Mouse (Mus musculus) embryonic facial prominence, embryonic 15.5 days (tissue): ENCODE data around the gene Hdac4. TPM values are rescaled to one million over a fixed set of nuclear protein-coding genes. Genes with fewer than 3 reads are reported as not detected.

ENCODE experiments used
- ATAC-seq: fragments of 200-750 bp; cut with Nextera tagmentation; 2 replicates; pipeline ENCODE4 v1.8.0; 2017; ENCODE audit warnings: low read depth, moderate TSS enrichment; ENCODE audit not compliant: insufficient number of reproducible peaks, low FRiP score, low TSS enrichment
- H3K27ac ChIP-seq: fragments of 300-500 bp; sonication (generic); replicated peaks from 2 replicates; pipeline ENCODE4 v1.5.1; 2015; ENCODE audit warnings: mild to moderate bottlenecking, inconsistent platforms
- H3K27me3 ChIP-seq: fragments of 300-500 bp; sonication (generic); 2 replicates; pipeline ENCODE4 v1.6.1; 2015; ENCODE audit warnings: inconsistent platforms
- H3K36me3 ChIP-seq: fragments of 300-500 bp; sonication (generic); 2 replicates; pipeline ENCODE4 v1.6.1; 2015; ENCODE audit warnings: mild to moderate bottlenecking, inconsistent platforms
- H3K4me1 ChIP-seq: fragments of 300-500 bp; sonication (generic); 2 replicates; pipeline ENCODE4 v1.6.1; 2015; ENCODE audit warnings: inconsistent platforms
- H3K4me2 ChIP-seq: fragments of 300-500 bp; sonication (generic); replicated peaks from 2 replicates; pipeline ENCODE4 v1.6.1; 2015; ENCODE audit warnings: mild to moderate bottlenecking, inconsistent platforms
- H3K4me3 ChIP-seq: fragments of 300-500 bp; sonication (generic); replicated peaks from 2 replicates; pipeline ENCODE4 v1.5.1; 2015; ENCODE audit warnings: mild to moderate bottlenecking, inconsistent platforms
- H3K9ac ChIP-seq: fragments of 300-500 bp; sonication (generic); 2 replicates; pipeline ENCODE4 v1.6.1; 2015; ENCODE audit warnings: inconsistent platforms
- H3K9me3 ChIP-seq: fragments of 300-500 bp; sonication (generic); replicated peaks from 2 replicates; pipeline ENCODE4 v1.6.1; 2016; ENCODE audit warnings: inconsistent platforms
- WGBS: fragments of 180-500 bp; shearing (Covaris S2); methylation state at CpG from one replicate; pipeline ENCODE4 v1.1.7; 2015; 5-methylcytosine and 5-hydroxymethylcytosine counted together
- polyA plus RNA-seq: library from polyadenylated mRNA; unstranded; fragments of >200 nt; fragmentation: Nextera tagmentation; extraction: Ambion mirVana; gene quantifications from 2 replicates; pipeline ENCODE4 v1.2.1, GENCODE M21; 2015

Hdac4 gene
- polyA plus RNA-seq, 1 experiment from 2014 or later, result 27.5 TPM

GRCm38 (mm10) chr1:92096991-92097525, 98.4 kb downstream of the Hdac4 start:
- H3K4me3 ChIP-seq, result no peak overlapping the region
- ATAC-seq, result no peak
- no peaks in the 10 kb centered on the region for H3K27me3 ChIP-seq
- peaks cover 8% of the 10 kb centered on the region; the same call in 1 of the 2 replicates for H3K4me1 ChIP-seq
- H3K27ac ChIP-seq, result no peak overlapping the region
- no peak overlapping the region for H3K4me2 ChIP-seq
- no peaks in the 10 kb centered on the region for H3K9me3 ChIP-seq
- no peak overlapping the region for H3K9ac ChIP-seq
- H3K36me3 ChIP-seq, result no peaks in the 10 kb centered on the region
- WGBS, result 57% methylated on average over 3 of the region's 3 CpGs

DNA sequence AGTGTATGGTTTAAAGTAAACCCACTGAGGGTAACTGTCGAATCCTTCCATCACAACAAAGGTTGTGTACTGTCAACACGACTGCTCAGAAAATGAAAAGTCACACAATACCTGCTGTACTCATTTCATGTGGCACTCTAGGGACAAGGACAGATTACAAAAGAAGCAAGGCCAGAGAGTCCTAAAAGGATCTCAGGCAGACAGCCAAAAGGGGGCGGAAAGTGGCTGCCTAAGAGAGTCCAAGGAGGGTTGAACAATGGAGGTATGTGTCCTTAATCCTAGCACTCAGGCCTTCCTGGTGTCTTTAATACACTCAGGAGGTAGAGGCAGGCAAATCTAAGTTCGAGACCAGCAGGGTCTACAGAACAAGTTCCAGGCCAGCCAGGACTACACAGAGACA, 103.2 kb downstream of the Hdac4 start:
- 91% methylated on average over 4 of the region's 4 CpGs for WGBS
- no peak overlapping the region for H3K27ac ChIP-seq
- H3K9ac ChIP-seq, result no peak overlapping the region
- H3K4me3 ChIP-seq, result no peak overlapping the region
- H3K4me1 ChIP-seq, result 0 out of 2 replicates have a peak, but pooled peaks cover 5% of the 10 kb centered on the region
- no peaks in the 10 kb centered on the region for H3K9me3 ChIP-seq
- H3K36me3 ChIP-seq, result 0 out of 2 replicates have a peak, but pooled peaks cover 3% of the 10 kb centered on the region
- no peak for ATAC-seq
- H3K4me2 ChIP-seq, result no peak overlapping the region
- H3K27me3 ChIP-seq, result no peaks in the 10 kb centered on the region

DNA sequence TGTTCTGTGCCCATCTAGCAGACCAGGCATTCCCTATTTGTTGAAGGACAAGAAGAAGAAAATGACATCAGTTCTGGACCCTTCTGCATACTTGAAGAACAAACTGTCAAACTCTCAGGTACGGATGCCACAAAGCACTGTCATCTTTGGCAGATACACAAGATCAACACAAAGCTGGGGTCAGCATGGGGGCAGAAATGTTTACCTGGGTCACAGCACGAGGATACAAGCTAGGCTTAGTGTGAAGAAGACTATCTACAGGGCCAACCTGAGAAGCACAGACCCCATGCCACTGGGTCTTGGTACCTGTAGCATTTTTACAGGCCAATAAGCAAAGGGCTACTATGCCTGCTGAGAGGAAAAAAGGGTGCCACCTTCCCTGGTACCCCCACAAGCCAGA, 107.7 kb downstream of the Hdac4 start:
- 0 out of 2 replicates have a peak, but pooled peaks cover 3% of the 10 kb centered on the region for H3K36me3 ChIP-seq
- no peaks in the 10 kb centered on the region for H3K27me3 ChIP-seq
- H3K4me2 ChIP-seq, result no peak overlapping the region
- 70% methylated on average over 2 of the region's 2 CpGs for WGBS
- H3K9me3 ChIP-seq, result no peaks in the 10 kb centered on the region
- no peak overlapping the region for H3K9ac ChIP-seq
- ATAC-seq, result no peak
- H3K4me3 ChIP-seq, result no peak overlapping the region
- H3K27ac ChIP-seq, result no peak overlapping the region
- H3K4me1 ChIP-seq, result peaks cover 26% of the 10 kb centered on the region

- Histone ChIP-seq H3K27me3 (no peaks in the 10 kb centered on the region), H3K9ac (no peak overlapping the region), H3K4me3 (no peak overlapping the region), H3K4me1 (peaks cover 26% of the 10 kb centered on the region), H3K4me2 (no peak overlapping the region), H3K36me3 (0 out of 2 replicates have a peak, but pooled peaks cover 3% of the 10 kb centered on the region), H3K27ac (no peak overlapping the region), H3K9me3 (no peaks in the 10 kb centered on the region)
- ATAC-seq, result no peak
- WGBS, result 71% methylated on average over 2 of the region's 2 CpGs
These were observed 108.2 kb downstream of the Hdac4 start for GRCm38 (mm10) chr1:92087343-92087742.

GRCm38 (mm10) chr1:92086841-92087240, 108.7 kb downstream of the Hdac4 start:
- no peaks in the 10 kb centered on the region for H3K9me3 ChIP-seq
- peaks cover 26% of the 10 kb centered on the region for H3K4me1 ChIP-seq
- 0 out of 2 replicates have a peak, but pooled peaks cover 3% of the 10 kb centered on the region for H3K36me3 ChIP-seq
- 78% methylated on average over 4 of the region's 4 CpGs for WGBS
- no peak overlapping the region for H3K4me2 ChIP-seq
- H3K27me3 ChIP-seq, result no peaks in the 10 kb centered on the region
- no peak overlapping the region for H3K27ac ChIP-seq
- no peak overlapping the region for H3K9ac ChIP-seq
- H3K4me3 ChIP-seq, result no peak overlapping the region
- ATAC-seq, result no peak

GRCm38 (mm10) chr1:92086277-92086813, 109.2 kb downstream of the Hdac4 start:
- Histone ChIP-seq H3K27ac (no peak overlapping the region), H3K9me3 (no peaks in the 10 kb centered on the region), H3K27me3 (no peaks in the 10 kb centered on the region), H3K4me2 (no peak overlapping the region), H3K4me1 (peaks cover 26% of the 10 kb centered on the region), H3K4me3 (no peak overlapping the region), H3K9ac (no peak overlapping the region), H3K36me3 (no peaks in the 10 kb centered on the region)
- 48% methylated on average over 1 of the region's 1 CpGs for WGBS
- no peak for ATAC-seq

GRCm38 (mm10) chr1:92084738-92085137, 110.8 kb downstream of the Hdac4 start:
- H3K4me1 ChIP-seq, result peaks cover 31% of the 10 kb centered on the region
- H3K4me3 ChIP-seq, result no peak overlapping the region
- H3K27ac ChIP-seq, result no peak overlapping the region
- H3K9me3 ChIP-seq, result no peaks in the 10 kb centered on the region
- no peak for ATAC-seq
- no peaks in the 10 kb centered on the region for H3K36me3 ChIP-seq
- WGBS, result 96% methylated on average over 2 of the region's 2 CpGs
- H3K9ac ChIP-seq, result no peak overlapping the region
- H3K4me2 ChIP-seq, result no peak overlapping the region
- H3K27me3 ChIP-seq, result no peaks in the 10 kb centered on the region

DNA sequence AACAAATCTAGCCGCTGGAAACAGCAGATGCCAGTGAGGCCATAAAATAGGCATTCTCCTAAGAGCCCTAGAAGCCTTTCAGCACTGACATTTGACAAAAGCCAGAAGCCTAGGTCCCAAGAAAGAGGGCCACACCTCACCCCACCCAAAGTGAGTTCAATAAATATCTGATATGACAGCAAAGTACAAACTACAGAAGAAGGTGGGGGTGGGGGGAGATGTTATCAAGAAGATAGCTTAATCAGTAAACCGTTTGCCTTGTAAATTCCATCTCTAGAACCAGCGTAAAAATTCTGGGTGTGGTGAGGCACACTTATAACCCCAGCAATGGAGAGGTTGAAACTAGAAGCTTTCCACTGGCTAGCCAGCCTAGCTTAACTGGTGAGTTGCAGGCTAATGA, 111.5 kb downstream of the Hdac4 start:
- peaks cover 31% of the 10 kb centered on the region for H3K4me1 ChIP-seq
- H3K9me3 ChIP-seq, result no peaks in the 10 kb centered on the region
- WGBS, result 55% methylated on average over 3 of the region's 3 CpGs
- H3K9ac ChIP-seq, result no peak overlapping the region
- no peak overlapping the region for H3K4me2 ChIP-seq
- no peak overlapping the region for H3K27ac ChIP-seq
- no peak overlapping the region for H3K4me3 ChIP-seq
- H3K27me3 ChIP-seq, result no peaks in the 10 kb centered on the region
- no peak for ATAC-seq
- H3K36me3 ChIP-seq, result no peaks in the 10 kb centered on the region

GRCm38 (mm10) chr1:92082837-92083541, 112.5 kb downstream of the Hdac4 start:
- Histone ChIP-seq H3K36me3 (no peaks in the 10 kb centered on the region), H3K4me2 (no peak overlapping the region), H3K4me1 (peaks cover 31% of the 10 kb centered on the region), H3K27me3 (no peaks in the 10 kb centered on the region), H3K9ac (no peak overlapping the region), H3K4me3 (no peak overlapping the region), H3K27ac (no peak overlapping the region), H3K9me3 (no peaks in the 10 kb centered on the region)
- WGBS, result 75% methylated on average over 6 of the region's 6 CpGs
- no peak for ATAC-seq

- no peak for ATAC-seq
- H3K4me3 ChIP-seq, result no peak overlapping the region
- H3K4me2 ChIP-seq, result no peak overlapping the region
These were observed 113.2 kb downstream of the Hdac4 start for GRCm38 (mm10) chr1:92082156-92082836.

DNA sequence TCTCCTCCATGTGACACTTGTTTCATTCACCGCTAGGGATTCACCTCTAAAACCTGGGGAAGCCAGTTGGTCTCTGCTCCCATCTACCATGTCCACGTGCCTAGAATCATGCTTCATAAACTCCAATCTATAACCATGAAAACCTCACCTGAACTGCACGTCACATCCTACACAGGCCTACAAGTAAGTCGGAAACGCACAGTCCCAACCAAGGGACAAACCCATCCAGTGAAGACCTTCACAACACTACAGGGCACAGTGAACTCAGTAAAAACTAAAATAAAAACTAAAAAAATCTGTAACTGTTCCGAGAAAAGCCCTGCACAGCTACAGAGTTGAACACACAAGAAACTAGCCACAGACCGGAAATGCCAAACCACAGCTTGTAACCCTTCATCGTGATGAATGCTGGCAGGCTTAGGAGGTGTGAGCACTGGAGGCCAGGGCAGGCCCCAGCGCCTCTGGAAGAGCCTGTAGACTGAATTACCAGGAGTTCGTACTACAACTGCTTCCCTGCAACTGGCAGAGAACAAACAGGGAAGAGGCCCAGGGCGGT, 115.4 kb downstream of the Hdac4 start:
- Histone ChIP-seq H3K9ac (no peak overlapping the region), H3K9me3 (no peaks in the 10 kb centered on the region), H3K27me3 (no peaks in the 10 kb centered on the region), H3K4me2 (no peak overlapping the region), H3K36me3 (no peaks in the 10 kb centered on the region), H3K4me3 (no peak overlapping the region), H3K27ac (no peak overlapping the region; the same call in 1 of the 2 replicates), H3K4me1 (peaks cover 31% of the 10 kb centered on the region)
- no peak for ATAC-seq
- 65% methylated on average over 11 of the region's 11 CpGs for WGBS

More at GRCm38 (mm10) chr1:92082156-92082836, 113.2 kb downstream of the Hdac4 start:
- no peak overlapping the region for H3K27ac ChIP-seq
- peaks cover 26% of the 10 kb centered on the region for H3K4me1 ChIP-seq
- no peaks in the 10 kb centered on the region for H3K27me3 ChIP-seq
- H3K9ac ChIP-seq, result no peak overlapping the region
- 90% methylated on average over 10 of the region's 10 CpGs for WGBS
- H3K9me3 ChIP-seq, result no peaks in the 10 kb centered on the region
- no peaks in the 10 kb centered on the region for H3K36me3 ChIP-seq
